ENCODE assay signal across 8 mouse cellular contexts in the genomic region with DNA sequence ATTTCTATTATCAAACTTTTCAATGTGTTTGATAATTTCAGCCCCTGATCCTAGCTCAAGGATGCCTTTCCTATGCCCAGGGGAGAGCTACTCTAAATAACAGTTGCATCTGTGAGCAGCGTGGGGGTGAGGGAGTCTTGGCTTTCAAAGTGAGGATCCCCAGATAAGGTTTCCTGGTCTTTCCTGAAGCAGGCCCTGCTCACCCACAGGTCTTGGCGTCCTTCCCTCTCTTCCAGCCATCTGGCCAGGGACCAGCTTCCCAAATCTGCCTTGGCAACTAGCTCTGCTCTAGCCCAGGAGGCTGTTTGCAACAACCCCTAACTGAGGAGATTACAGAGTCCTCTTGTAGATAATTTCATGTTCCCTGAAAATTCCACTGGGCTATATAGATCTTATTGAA. TPM values are rescaled to one million over a fixed set of nuclear protein-coding genes. Genes with fewer than 3 reads are reported as not detected.
DNase-seq lines count a peak whose midpoint lies in the region; ATAC-seq lines count a peak whose summit lies in the region.

No protein-coding gene starts in this region.

- peak; percentile 69 to 83 for DNase-seq in frontal cortex, adult 2 months (ENCODE audit: extremely low spot score in 1 of 2, low spot score in 1 of 2)
- DNase-seq in adrenal gland, postnatal 25 days, result peak; percentile 59
- DNase-seq in gastrocnemius, postnatal 36 days, result peak; percentile 63 to 74
- DNase-seq in layer of hippocampus, postnatal 14 days (ENCODE audit: low spot score in 2 of 2), result peak; percentile 56 to 69
- DNase-seq in right cerebral cortex, postnatal 36 days (ENCODE audit: low spot score in 2 of 2), result peak; percentile 36 to 60
- no peak for DNase-seq in spleen, postnatal 14 days (ENCODE audit: low spot score in 2 of 2)
- no peak for DNase-seq in thymus, postnatal 25 days

- ATAC-seq in frontal cortex, adult (ENCODE audit: low TSS enrichment), result no peak

- intact Hi-C loops in gastrocnemius, postnatal 36 days (cut with DNase I), result no loop called here

RNA-seq across cellular contexts. Expression of a gene that starts 1.9 kb away (rescaled TPM):
- 403 and 422 TPM in 2 replicates for polyA plus RNA-seq in frontal cortex, adult 2 months (2012; rRNA removed)
- 68.9 and 78.4 TPM in 2 replicates for total RNA-seq in adrenal gland, postnatal 25 days (2021)
- 100 to 1,000 TPM; 130 to 151 TPM for total RNA-seq in gastrocnemius, postnatal 36 days (2021)
- 100 to 1,000 TPM; 988 to 997 TPM for total RNA-seq in layer of hippocampus, postnatal 14 days (2021)

Comparison
In these comparisons a context has a peak if more than half of its experiments do, and no peak if none do; other contexts are left out.
1. DNase-seq: peak in frontal cortex, adult 2 months (2 of 2), adrenal gland, postnatal 25 days (single experiment), gastrocnemius, postnatal 36 days (2 of 2), layer of hippocampus, postnatal 14 days (2 of 2) and right cerebral cortex, postnatal 36 days (2 of 2); none in spleen, postnatal 14 days (0 of 2) and thymus, postnatal 25 days (single experiment).
2. RNA of a gene that starts 1.9 kb away (total RNA-seq): 988 to 997 TPM in layer of hippocampus, postnatal 14 days; 130 to 151 TPM in gastrocnemius, postnatal 36 days and 68.9 to 78.4 TPM in adrenal gland, postnatal 25 days; every median in the first group is over 4 times any median in the second.